Mouse (Mus musculus) heart, embryonic 12.5 days (tissue): ENCODE results near the gene Muc15. TPM values are rescaled to one million over a fixed set of nuclear protein-coding genes. Genes with fewer than 3 reads are reported as not detected.

ENCODE experiments used
- ATAC-seq: fragments of 200-750 bp; cut with Nextera tagmentation; 2 replicates; pipeline ENCODE4 v1.8.0; 2017; ENCODE audit warnings: moderate TSS enrichment, moderate library complexity; ENCODE audit not compliant: insufficient number of reproducible peaks, low FRiP score
- H3K27ac ChIP-seq: fragments of 300-500 bp; sonication (generic); 2 replicates; pipeline ENCODE4 v1.5.1; 2016; ENCODE audit warnings: mild to moderate bottlenecking, moderate library complexity; ENCODE audit not compliant: poor library complexity, severe bottlenecking
- H3K27me3 ChIP-seq: fragments of 300-500 bp; sonication (generic); replicated peaks from 2 replicates; pipeline ENCODE4 v1.6.1; 2016; ENCODE audit warnings: mild to moderate bottlenecking, moderate library complexity
- H3K36me3 ChIP-seq: fragments of 300-500 bp; sonication (generic); 2 replicates; pipeline ENCODE4 v1.6.1; 2016; ENCODE audit warnings: mild to moderate bottlenecking, moderate library complexity
- H3K4me1 ChIP-seq: fragments of 300-500 bp; sonication (generic); replicated peaks from 2 replicates; pipeline ENCODE4 v1.6.1; 2016; ENCODE audit warnings: mild to moderate bottlenecking
- H3K4me2 ChIP-seq: fragments of 300-500 bp; sonication (generic); 2 replicates; pipeline ENCODE4 v1.6.1; 2016; ENCODE audit warnings: mild to moderate bottlenecking, moderate library complexity
- H3K4me3 ChIP-seq: fragments of 300-500 bp; sonication (generic); 2 replicates; pipeline ENCODE4 v1.5.1; 2016; ENCODE audit warnings: mild to moderate bottlenecking
- H3K9ac ChIP-seq: fragments of 300-500 bp; sonication (generic); 2 replicates; pipeline ENCODE4 v1.6.1; 2016; ENCODE audit warnings: mild to moderate bottlenecking, moderate library complexity
- H3K9me3 ChIP-seq: fragments of 300-500 bp; sonication (generic); replicated peaks from 2 replicates; pipeline ENCODE4 v1.6.1; 2016; ENCODE audit warnings: mild to moderate bottlenecking, moderate library complexity
- WGBS: fragments of 180-500 bp; shearing (Covaris S2); methylation state at CpG from one replicate; pipeline ENCODE4 v1.1.7; 2016; 5-methylcytosine and 5-hydroxymethylcytosine counted together
- polyA plus RNA-seq: library from polyadenylated mRNA; unstranded; fragments of >200 nt; fragmentation: Nextera tagmentation; extraction: Ambion mirVana; gene quantifications from 2 replicates; pipeline ENCODE4 v1.2.1, GENCODE M21; 2016

Muc15 gene
- polyA plus RNA-seq, 1 experiment from 2014 or later, result not detected

DNA sequence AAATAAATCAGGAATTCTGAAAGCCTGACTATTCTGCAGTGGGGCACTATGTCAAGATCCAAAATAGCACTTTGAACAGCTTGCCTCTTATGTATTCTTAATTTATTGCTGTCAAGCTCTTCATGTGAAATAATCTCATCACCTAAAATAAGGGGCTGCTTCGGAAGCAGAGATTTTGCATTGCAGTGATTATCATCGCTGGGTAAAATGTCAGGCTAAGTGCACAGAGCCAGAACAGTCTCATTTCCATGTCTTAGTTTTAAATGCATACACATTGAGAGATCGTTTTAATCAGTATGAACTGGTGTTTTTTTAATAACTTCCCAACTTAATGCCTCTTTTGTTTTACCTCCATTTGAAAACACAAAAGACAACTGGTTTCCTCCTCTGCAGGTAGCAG is 66.3 kb downstream of the Muc15 start:
- Histone ChIP-seq H3K9me3 (no peaks in the 10 kb centered on the region), H3K4me1 (no peaks in the 10 kb centered on the region), H3K27me3 (no peaks in the 10 kb centered on the region), H3K4me3 (no peak overlapping the region), H3K36me3 (no peaks in the 10 kb centered on the region), H3K9ac (no peak overlapping the region), H3K4me2 (no peak overlapping the region), H3K27ac (no peak overlapping the region)
- WGBS, result 67% methylated on average over 3 of the region's 3 CpGs
- ATAC-seq, result no peak

Other genes starting within 250 kb of the Muc15 start
- gene Slc5a12, start 124.0 kb upstream of the Muc15 start, polyA plus RNA-seq, result not detected in 2 replicates
- 0.36 and 0.63 TPM in 2 replicates for gene Ano3, start 229.6 kb downstream of the Muc15 start, polyA plus RNA-seq